Mouse (Mus musculus): ENCODE measurements around the gene 4930595M18Rik. TPM values are rescaled to one million over a fixed set of nuclear protein-coding genes. Genes with fewer than 3 reads are reported as not detected.

The 4930595M18Rik gene
- total RNA-seq (2022), result not detected

DNA sequence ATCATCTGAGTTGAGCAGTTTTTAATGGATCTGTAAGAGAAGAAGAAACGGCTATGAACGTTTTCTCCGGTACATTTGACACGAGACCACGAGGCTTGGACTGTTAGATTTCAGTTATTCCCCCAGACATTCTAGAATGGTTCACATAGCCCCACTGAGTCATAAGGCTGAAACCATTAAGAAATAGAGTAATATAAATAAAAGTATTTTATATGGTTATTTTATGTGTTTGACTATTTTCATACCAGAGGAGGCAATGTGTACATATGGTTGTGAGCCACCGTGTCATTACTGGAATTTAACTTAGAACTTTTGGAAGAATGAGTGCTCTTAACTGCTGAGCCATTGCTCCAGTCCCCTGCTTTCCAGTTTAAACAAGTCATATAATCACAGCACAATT, at the start of gene 4930595M18Rik:
Gene 4930595M18Rik (minus strand): TSS at position 101 of the 400 bp plus-strand sequence.
- DNase-seq (ENCODE audit: low spot score in 2 of 2), result no peak

DNA sequence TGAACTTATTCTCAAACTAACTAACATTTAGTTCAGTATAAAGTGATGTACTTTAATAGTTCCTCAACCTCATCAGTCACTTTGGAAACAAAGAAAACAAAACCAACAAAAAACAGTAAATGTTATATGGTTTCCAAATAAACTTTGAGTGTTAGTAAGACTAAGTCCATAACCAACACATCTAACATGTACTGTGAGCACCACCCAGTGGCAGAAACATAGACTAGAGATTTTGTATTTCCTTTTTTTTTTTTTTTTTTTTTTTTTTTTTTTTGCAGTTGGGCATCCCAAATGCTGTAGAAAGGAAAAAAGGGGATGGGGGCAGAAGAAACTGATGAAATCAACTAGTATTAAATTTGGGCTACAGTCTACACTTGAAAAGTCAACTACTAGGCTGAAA, 14.6 kb upstream of the 4930595M18Rik start:
- no peak for DNase-seq (ENCODE audit: low spot score in 2 of 2)

All from gastrocnemius, adult 8-10 months (tissue).